ENCODE assay signal across 12 mouse cellular contexts in genomic region chr10:11148446-11148845, GRCm38 (mm10). TPM values are rescaled to one million over a fixed set of nuclear protein-coding genes. Genes with fewer than 3 reads are reported as not detected.
A peak's percentile ranks its signal among the peaks of the same experiment; 100 is the strongest.
DNase-seq lines count a peak whose midpoint lies in the region; ATAC-seq and TF ChIP-seq lines count a peak whose summit lies in the region.
"Had no signal": no experiment of that assay in that cellular context is flagged by ENCODE, and none has a peak within 500 bp of the region (broad histone marks: within the 10 kb centered on the region; RNA-seq: fewer than 3 reads in every experiment).

No protein-coding gene starts in this region.

- no peak overlapping the region for H3K9ac ChIP-seq in heart, adult 2 months (ENCODE audit: low read depth, low read length)
- H3K9ac ChIP-seq in heart, embryonic 12.5 days = no peak overlapping the region
- no peak overlapping the region for H3K9ac ChIP-seq in midbrain, postnatal 0 days (replicated peaks; ENCODE audit: low read length, poor library complexity, severe bottlenecking)
- H3K9ac ChIP-seq in neural tube, embryonic 14.5 days (replicated peaks; ENCODE audit: low read depth, low read length) = no peak overlapping the region
- H3K9ac ChIP-seq: liver, embryonic 13.5 days had no signal

- TF ChIP-seq POLR2A in heart, adult 2 months (IDR thresholded peaks at IDR 0.05; ENCODE audit: insufficient read depth, low read depth, low read length) = no peak

- H3K36me3 ChIP-seq in heart, adult 2 months (ENCODE audit: control insufficient read depth, insufficient read depth, low read length) = peaks cover 12% of the 10 kb centered on the region
- H3K36me3 ChIP-seq in heart, embryonic 12.5 days = peaks cover 16% of the 10 kb centered on the region
- peaks cover 8% of the 10 kb centered on the region; the same call in 1 of the 2 replicates for H3K36me3 ChIP-seq in midbrain, postnatal 0 days (ENCODE audit: insufficient read depth, low read length)
- H3K36me3 ChIP-seq in midbrain, embryonic 10.5 days = peaks cover 21% of the 10 kb centered on the region
- H3K36me3 ChIP-seq in neural tube, embryonic 14.5 days (ENCODE audit: control insufficient read depth, insufficient read depth, low read length) = peaks cover 10% of the 10 kb centered on the region

- intact Hi-C loops in heart, adult 2 months (cut with DNase I) = loop anchor here (5.0 kb wide), 2 partner anchors 134 to 194 kb away; partner anchors contain the start of genes Epm2a and Fbxo30

- no peak overlapping the region; the same call in 1 of the 2 replicates for H3K27ac ChIP-seq in heart, adult 2 months
- H3K27ac ChIP-seq in heart, embryonic 12.5 days (ENCODE audit: poor library complexity, severe bottlenecking) = no peak overlapping the region
- H3K27ac ChIP-seq in layer of hippocampus, adult 2 months = peak overlapping the region; percentile 49; the same call in 1 of the 2 replicates
- no peak overlapping the region for H3K27ac ChIP-seq in midbrain, postnatal 0 days (ENCODE audit: low read depth, low read length)
- H3K27ac ChIP-seq in midbrain, embryonic 10.5 days (replicated peaks) = no peak overlapping the region
- H3K27ac ChIP-seq in neural tube, embryonic 14.5 days (ENCODE audit: low read depth, low read length) = no peak overlapping the region
- H3K27ac ChIP-seq: midbrain, embryonic 12.5 days had no signal

- H3K4me1 ChIP-seq in heart, adult 2 months (ENCODE audit: control insufficient read depth, insufficient read depth, low read length) = peaks cover 7% of the 10 kb centered on the region; the same call in 1 of the 2 replicates
- peaks cover 12% of the 10 kb centered on the region for H3K4me1 ChIP-seq in heart, embryonic 12.5 days (replicated peaks)
- no peaks in the 10 kb centered on the region; the same call in 1 of the 2 replicates for H3K4me1 ChIP-seq in midbrain, postnatal 0 days (ENCODE audit: insufficient read depth, low read length)
- peaks cover 17% of the 10 kb centered on the region for H3K4me1 ChIP-seq in midbrain, embryonic 10.5 days
- H3K4me1 ChIP-seq in neural tube, embryonic 14.5 days (ENCODE audit: control insufficient read depth, insufficient read depth, low read length) = peaks cover 9% of the 10 kb centered on the region

- H3K9me3 ChIP-seq in heart, embryonic 12.5 days (replicated peaks) = no peaks in the 10 kb centered on the region
- no peaks in the 10 kb centered on the region for H3K9me3 ChIP-seq in midbrain, postnatal 0 days (ENCODE audit: low read length)
- no peaks in the 10 kb centered on the region for H3K9me3 ChIP-seq in midbrain, embryonic 10.5 days (replicated peaks)
- no peaks in the 10 kb centered on the region for H3K9me3 ChIP-seq in neural tube, embryonic 14.5 days (ENCODE audit: control insufficient read depth, low read length)
- H3K9me3 ChIP-seq: G1E; heart, embryonic 10.5 days; liver, embryonic 13.5 days; midbrain, embryonic 12.5 days had no signal

- no peak for ATAC-seq in heart, embryonic 12.5 days (ENCODE audit: insufficient number of reproducible peaks, low FRiP score)
- ATAC-seq in midbrain, postnatal 0 days (ENCODE audit: low FRiP score) = no peak
- ATAC-seq in neural tube, embryonic 14.5 days (ENCODE audit: low read depth) = no peak

- no peak for DNase-seq in heart, adult 2 months
- no peak for DNase-seq in layer of hippocampus, adult 2 months (ENCODE audit: low spot score in 2 of 2)
- DNase-seq in layer of hippocampus, adult 11-12 months (ENCODE audit: low spot score) = no peak
- DNase-seq in midbrain, postnatal 0 days (ENCODE audit: low spot score) = no peak
- DNase-seq in midbrain, embryonic 10.5 days (ENCODE audit: low spot score) = no peak
- DNase-seq in adrenal gland, adult (ENCODE audit: inconsistent age in 2 of 2, low spot score in 1 of 2) = no peak

- H3K4me3 ChIP-seq in heart, adult 2 months = peak overlapping the region; percentile 36
- no peak overlapping the region for H3K4me3 ChIP-seq in heart, embryonic 12.5 days
- peak overlapping the region; percentile 82 for H3K4me3 ChIP-seq in layer of hippocampus, adult 2 months
- H3K4me3 ChIP-seq in midbrain, postnatal 0 days (ENCODE audit: low read depth, low read length) = peak overlapping the region; percentile 97; the same call in 1 of the 2 replicates
- no peak overlapping the region for H3K4me3 ChIP-seq in midbrain, embryonic 10.5 days
- H3K4me3 ChIP-seq in neural tube, embryonic 14.5 days (ENCODE audit: low read depth, low read length) = 0 out of 2 replicates have a peak overlapping the region, but pooled peaks have one; percentile 94

- no peak for TF ChIP-seq EP300 in heart, adult 2 months (IDR thresholded peaks at IDR 0.05; ENCODE audit: insufficient read depth, low read depth, low read length)

- H3K27me3 ChIP-seq in heart, adult 2 months (ENCODE audit: control insufficient read depth, insufficient read depth, low read length) = no peaks in the 10 kb centered on the region
- no peaks in the 10 kb centered on the region for H3K27me3 ChIP-seq in heart, embryonic 12.5 days (replicated peaks)
- H3K27me3 ChIP-seq in midbrain, postnatal 0 days (ENCODE audit: insufficient read depth, low read length) = no peaks in the 10 kb centered on the region
- no peaks in the 10 kb centered on the region for H3K27me3 ChIP-seq in midbrain, embryonic 10.5 days (ENCODE audit: low read depth, poor library complexity, severe bottlenecking)
- no peaks in the 10 kb centered on the region for H3K27me3 ChIP-seq in neural tube, embryonic 14.5 days (ENCODE audit: control insufficient read depth, insufficient read depth, low read length)
- H3K27me3 ChIP-seq: liver, embryonic 13.5 days; midbrain, embryonic 12.5 days had no signal

- 68% methylated on average over 4 of the region's 4 CpGs for WGBS in heart, adult 2 months
- 81% methylated on average over 4 of the region's 4 CpGs for whole genome bisulfite sequencing in heart, embryonic 12.5 days
- WGBS in midbrain, postnatal 0 days = 90% methylated on average over 4 of the region's 4 CpGs
- WGBS in midbrain, embryonic 10.5 days = 90% methylated on average over 4 of the region's 4 CpGs
- 81% methylated on average over 4 of the region's 4 CpGs for WGBS in neural tube, embryonic 14.5 days

- 0 out of 2 replicates have a peak, but pooled peaks cover 4% of the 10 kb centered on the region for H3K79me2 ChIP-seq in heart, adult 2 months (replicated peaks; ENCODE audit: control insufficient read depth, insufficient read depth, low read length)

- no peak overlapping the region for H3K4me2 ChIP-seq in heart, embryonic 12.5 days
- peak overlapping the region; percentile 34; the same call in 1 of the 2 replicates for H3K4me2 ChIP-seq in midbrain, postnatal 0 days (ENCODE audit: low read depth, low read length, poor library complexity, severe bottlenecking)
- peak overlapping the region; percentile 20; the same call in 1 of the 2 replicates for H3K4me2 ChIP-seq in neural tube, embryonic 14.5 days (ENCODE audit: low read depth, low read length)

- TF ChIP-seq CTCF in heart, adult 2 months (IDR thresholded peaks at IDR 0.05) = no peak
- no peak for TF ChIP-seq CTCF in layer of hippocampus, adult 2 months (conservative IDR thresholded peaks at IDR 0.05)
- no peak for TF ChIP-seq CTCF in midbrain, postnatal 0 days (IDR thresholded peaks at IDR 0.05)

RNA-seq across cellular contexts. Expression of gene Shprh, which starts 0.8 kb away (rescaled TPM):
- 10 to 100 TPM; 11.1 TPM for total RNA-seq in heart, adult 2 months (2021)
- polyA plus RNA-seq in heart, adult 2 months (2012; rRNA removed) = 1.9 and 4.0 TPM in 2 replicates
- polyA plus RNA-seq in heart, embryonic 12.5 days (2016; fragmentation: Nextera tagmentation; extraction: Ambion mirVana) = 15.9 TPM in 2 replicates
- total RNA-seq in layer of hippocampus, adult 2 months (2021) = 10 to 100 TPM; 39.4 to 41.3 TPM
- total RNA-seq in midbrain, postnatal 0 days (2014; rRNA removed) = 27.5 and 29.0 TPM in 2 replicates
- 12.4 and 14.4 TPM in 2 replicates for polyA plus RNA-seq in midbrain, postnatal 0 days (2015; fragmentation: Nextera tagmentation; extraction: Ambion mirVana)
- polyA plus RNA-seq in midbrain, embryonic 10.5 days (2016; fragmentation: Nextera tagmentation; extraction: Ambion mirVana) = 17.5 and 22.2 TPM in 2 replicates
- polyA plus RNA-seq in neural tube, embryonic 14.5 days (2014; fragmentation: Nextera tagmentation; extraction: Ambion mirVana) = 30.8 and 35.7 TPM in 2 replicates

Comparison
In these comparisons a context has a peak if more than half of its experiments do, and no peak if none do; other contexts are left out.
1. H3K4me3 ChIP-seq: peak in heart, adult 2 months (single experiment), layer of hippocampus, adult 2 months (single experiment), midbrain, postnatal 0 days (single experiment) and neural tube, embryonic 14.5 days (single experiment); none in heart, embryonic 12.5 days (single experiment) and midbrain, embryonic 10.5 days (single experiment).